Mouse (Mus musculus): ENCODE measurements at regions not wholly inside any gene's neighbourhood (a gene's known extent, or its start where the extent isn't known, plus 50 kb on each side); places are given as distances from the start of the nearest gene placed in this dataset.

DNA sequence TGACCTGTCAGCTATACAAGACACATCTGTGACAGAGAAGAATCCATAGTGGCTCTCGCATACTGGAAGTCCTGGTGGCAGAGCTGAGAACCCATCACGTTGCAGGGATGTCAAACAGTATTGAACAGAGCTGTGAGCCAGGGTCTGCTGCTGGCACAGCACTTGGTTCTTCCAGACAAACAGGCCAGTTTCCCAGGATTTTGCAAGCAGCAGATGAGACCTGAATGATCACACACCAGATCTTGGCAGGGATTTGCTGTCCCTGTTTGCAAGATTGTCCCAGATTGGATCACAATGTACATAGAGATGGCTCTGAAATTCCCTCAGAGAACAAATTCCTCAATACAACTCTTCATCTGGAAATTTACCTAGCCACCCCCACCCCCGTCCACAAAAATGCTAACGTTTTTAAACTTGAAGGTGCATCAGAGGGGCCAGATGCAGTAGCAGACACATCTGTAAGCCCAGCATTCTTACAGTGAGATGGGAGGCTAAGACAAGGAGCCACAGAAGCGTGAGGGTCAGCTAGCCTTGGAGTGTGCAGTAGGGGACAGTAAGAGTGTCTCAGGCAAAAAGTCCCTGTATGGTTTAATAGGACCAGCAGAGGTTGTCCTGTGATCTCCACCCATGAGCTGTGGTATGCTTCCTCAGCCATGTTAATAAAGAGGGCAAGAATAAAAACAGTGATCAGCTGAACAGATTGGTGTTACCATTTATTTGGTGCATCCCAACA lies 307.8 kb downstream of the Gadd45g start:
- 65% methylated on average over 5 of the region's 5 CpGs for WGBS
- H3K27me3 ChIP-seq (ENCODE audit: control insufficient read depth, insufficient read depth, low read length): no peaks in the 10 kb centered on the region
- peaks cover 12% of the 10 kb centered on the region for H3K4me1 ChIP-seq (ENCODE audit: control insufficient read depth, insufficient read depth, low read length)
- no peak overlapping the region for H3K4me2 ChIP-seq (replicated peaks; ENCODE audit: low read depth, low read length, severe bottlenecking)
- no peak overlapping the region for H3K4me3 ChIP-seq (replicated peaks; ENCODE audit: low read length)
- no peaks in the 10 kb centered on the region for H3K36me3 ChIP-seq (ENCODE audit: control insufficient read depth, insufficient read depth, low read length)
- H3K27ac ChIP-seq (replicated peaks; ENCODE audit: low read depth, low read length): no peak overlapping the region
- no peak overlapping the region for H3K9ac ChIP-seq (ENCODE audit: low read depth, low read length, severe bottlenecking)
- H3K9me3 ChIP-seq (ENCODE audit: control insufficient read depth, low read length): no peaks in the 10 kb centered on the region
- no peak for TF ChIP-seq POLR2A (IDR thresholded peaks at IDR 0.05; ENCODE audit: borderline replicate concordance, extremely low read depth, insufficient read depth, insufficient read length)
- DNase-seq (ENCODE audit: low spot score): no peak
- no peak for ATAC-seq (ENCODE audit: low FRiP score, low read depth)

DNA sequence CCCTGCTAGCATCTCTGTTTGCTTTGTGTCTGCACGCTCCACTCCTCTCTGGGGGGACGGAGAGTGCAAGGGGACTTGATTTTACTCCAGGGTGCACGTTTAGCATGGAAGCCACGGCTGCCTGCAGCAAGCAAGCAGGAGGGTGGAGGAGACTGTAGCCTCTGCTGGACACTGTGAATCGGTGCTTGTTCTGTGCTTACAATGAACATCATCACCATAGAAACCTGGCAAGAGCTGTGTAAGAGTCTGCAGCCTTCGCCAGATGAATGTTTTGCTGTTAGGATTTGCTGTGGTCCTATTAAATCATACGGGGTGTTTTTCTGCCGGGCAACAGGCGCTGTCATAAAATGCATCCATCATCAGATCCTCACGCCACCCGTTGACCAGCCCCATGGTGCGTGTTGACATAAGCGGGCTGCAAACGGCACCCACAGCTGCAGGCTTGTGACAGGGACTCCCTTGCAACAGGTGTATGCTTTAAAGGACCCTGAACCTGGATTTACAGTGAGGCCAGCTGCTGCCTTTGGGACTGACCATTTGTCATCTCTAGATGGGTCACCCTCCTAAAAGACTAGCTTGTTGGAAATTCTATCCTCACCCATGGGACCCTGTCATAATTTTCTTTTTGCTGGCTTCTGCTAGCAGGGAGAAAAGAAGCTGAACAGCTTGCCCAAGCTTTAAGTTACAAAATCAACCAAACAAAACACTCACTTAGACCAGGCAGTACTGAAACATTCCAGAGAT lies 308.5 kb downstream of the Gadd45g start:
- Histone ChIP-seq H3K4me3 (replicated peaks; ENCODE audit: low read length) (no peak overlapping the region), H3K9ac (ENCODE audit: low read depth, low read length, severe bottlenecking) (no peak overlapping the region), H3K27me3 (ENCODE audit: control insufficient read depth, insufficient read depth, low read length) (no peaks in the 10 kb centered on the region), H3K27ac (replicated peaks; ENCODE audit: low read depth, low read length) (no peak overlapping the region), H3K4me1 (ENCODE audit: control insufficient read depth, insufficient read depth, low read length) (peaks cover 12% of the 10 kb centered on the region), H3K9me3 (ENCODE audit: control insufficient read depth, low read length) (no peaks in the 10 kb centered on the region), H3K4me2 (replicated peaks; ENCODE audit: low read depth, low read length, severe bottlenecking) (no peak overlapping the region), H3K36me3 (ENCODE audit: control insufficient read depth, insufficient read depth, low read length) (no peaks in the 10 kb centered on the region)
- ATAC-seq (ENCODE audit: low FRiP score, low read depth): peak; percentile 82
- DNase-seq (ENCODE audit: low spot score): peak; percentile 69
- 55% methylated on average over 14 of the region's 14 CpGs for WGBS
- no peak for TF ChIP-seq POLR2A (IDR thresholded peaks at IDR 0.05; ENCODE audit: borderline replicate concordance, extremely low read depth, insufficient read depth, insufficient read length)

DNA sequence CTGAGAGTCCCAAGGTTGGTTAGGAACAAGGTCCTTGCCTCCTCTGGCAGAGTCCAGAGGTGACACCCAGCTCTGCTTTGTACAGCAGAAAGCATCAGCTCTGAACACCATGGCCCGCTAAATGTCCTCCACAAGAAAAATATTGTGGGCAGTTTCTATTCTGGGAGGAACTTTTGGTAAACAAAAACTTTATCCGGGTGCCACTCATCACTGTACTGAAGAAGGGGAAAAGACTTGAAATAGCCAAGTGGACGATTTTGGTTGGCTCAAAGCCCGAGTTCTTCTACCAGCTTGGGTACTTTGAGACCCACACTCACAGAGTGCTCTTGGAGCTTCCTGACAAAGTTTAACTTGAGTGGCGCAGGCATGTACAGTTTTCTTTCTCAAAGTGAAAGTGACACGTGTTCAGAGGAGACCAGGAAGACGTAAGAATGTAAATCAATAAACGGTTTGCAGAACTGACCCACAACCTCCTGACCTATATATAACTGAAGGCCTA lies 309.2 kb downstream of the Gadd45g start:
- no peaks in the 10 kb centered on the region for H3K9me3 ChIP-seq (ENCODE audit: control insufficient read depth, low read length)
- H3K4me1 ChIP-seq (ENCODE audit: control insufficient read depth, insufficient read depth, low read length): peaks cover 12% of the 10 kb centered on the region
- WGBS: 69% methylated on average over 8 of the region's 8 CpGs
- ATAC-seq (ENCODE audit: low FRiP score, low read depth): no peak
- H3K4me2 ChIP-seq (replicated peaks; ENCODE audit: low read depth, low read length, severe bottlenecking): no peak overlapping the region
- no peak overlapping the region for H3K9ac ChIP-seq (ENCODE audit: low read depth, low read length, severe bottlenecking)
- H3K27ac ChIP-seq (replicated peaks; ENCODE audit: low read depth, low read length): no peak overlapping the region
- H3K27me3 ChIP-seq (ENCODE audit: control insufficient read depth, insufficient read depth, low read length): no peaks in the 10 kb centered on the region
- no peak overlapping the region for H3K4me3 ChIP-seq (replicated peaks; ENCODE audit: low read length)
- TF ChIP-seq POLR2A (IDR thresholded peaks at IDR 0.05; ENCODE audit: borderline replicate concordance, extremely low read depth, insufficient read depth, insufficient read length): no peak
- DNase-seq (ENCODE audit: low spot score): no peak
- no peaks in the 10 kb centered on the region for H3K36me3 ChIP-seq (ENCODE audit: control insufficient read depth, insufficient read depth, low read length)

DNA sequence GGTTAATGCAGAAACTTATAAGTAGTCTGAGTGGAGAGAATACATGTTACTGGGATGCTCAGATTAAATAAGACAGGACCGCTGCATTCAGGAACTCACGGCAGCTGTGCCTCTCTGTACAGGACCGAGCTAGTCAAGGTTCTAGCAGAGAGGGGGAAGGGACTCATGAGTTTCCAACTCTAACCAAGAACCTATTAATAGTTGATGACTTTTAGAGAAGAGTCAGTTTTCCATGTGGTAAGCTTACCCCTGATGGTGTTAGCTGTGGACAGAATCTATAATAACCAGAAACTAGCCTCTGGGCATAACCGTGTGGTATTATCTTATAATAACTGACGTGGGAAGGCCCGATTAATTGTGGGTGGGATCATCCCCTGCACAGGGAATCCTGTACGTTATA lies 316.2 kb downstream of the Gadd45g start:
- H3K4me3 ChIP-seq (replicated peaks; ENCODE audit: low read length): no peak overlapping the region
- no peak for DNase-seq (ENCODE audit: low spot score)
- H3K36me3 ChIP-seq (ENCODE audit: control insufficient read depth, insufficient read depth, low read length): no peaks in the 10 kb centered on the region
- TF ChIP-seq POLR2A (IDR thresholded peaks at IDR 0.05; ENCODE audit: borderline replicate concordance, extremely low read depth, insufficient read depth, insufficient read length): no peak
- no peak for ATAC-seq (ENCODE audit: low FRiP score, low read depth)
- H3K27ac ChIP-seq (replicated peaks; ENCODE audit: low read depth, low read length): no peak overlapping the region
- H3K9me3 ChIP-seq (ENCODE audit: control insufficient read depth, low read length): no peaks in the 10 kb centered on the region
- no peak overlapping the region for H3K9ac ChIP-seq (ENCODE audit: low read depth, low read length, severe bottlenecking)
- no peaks in the 10 kb centered on the region for H3K27me3 ChIP-seq (ENCODE audit: control insufficient read depth, insufficient read depth, low read length)
- 84% methylated on average over 7 of the region's 7 CpGs for WGBS
- no peaks in the 10 kb centered on the region for H3K4me1 ChIP-seq (ENCODE audit: control insufficient read depth, insufficient read depth, low read length)
- no peak overlapping the region for H3K4me2 ChIP-seq (replicated peaks; ENCODE audit: low read depth, low read length, severe bottlenecking)

DNA sequence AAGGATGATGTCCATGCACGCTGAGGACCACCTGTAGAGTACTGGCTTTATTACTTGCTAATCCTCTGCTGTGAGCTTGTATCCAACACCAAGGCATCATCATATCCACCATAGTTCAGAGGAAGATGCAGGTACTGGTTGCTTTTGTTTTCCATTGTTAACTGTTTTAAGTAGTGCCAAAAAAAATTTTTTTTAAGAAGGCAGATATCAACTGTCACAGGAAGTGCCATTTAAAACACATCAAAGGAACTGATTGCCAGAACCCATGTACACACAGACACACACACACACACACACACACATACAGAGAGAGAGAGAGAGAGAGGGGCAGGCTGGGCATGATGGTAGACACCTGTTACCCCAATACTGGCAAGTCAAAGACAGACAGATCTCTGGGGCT lies 319.1 kb downstream of the Gadd45g start:
- H3K4me2 ChIP-seq (replicated peaks; ENCODE audit: low read depth, low read length, severe bottlenecking): no peak overlapping the region
- no peak for ATAC-seq (ENCODE audit: low FRiP score, low read depth)

More for the DNA sequence above, 319.1 kb downstream of the Gadd45g start:
- no peaks in the 10 kb centered on the region for H3K27me3 ChIP-seq (ENCODE audit: control insufficient read depth, insufficient read depth, low read length)
- no peaks in the 10 kb centered on the region for H3K4me1 ChIP-seq (ENCODE audit: control insufficient read depth, insufficient read depth, low read length)
- H3K36me3 ChIP-seq (ENCODE audit: control insufficient read depth, insufficient read depth, low read length): no peaks in the 10 kb centered on the region
- DNase-seq (ENCODE audit: low spot score): no peak
- no peak overlapping the region for H3K4me3 ChIP-seq (replicated peaks; ENCODE audit: low read length)
- H3K27ac ChIP-seq (replicated peaks; ENCODE audit: low read depth, low read length): no peak overlapping the region
- no peak overlapping the region for H3K9ac ChIP-seq (ENCODE audit: low read depth, low read length, severe bottlenecking)
- H3K9me3 ChIP-seq (ENCODE audit: control insufficient read depth, low read length): no peaks in the 10 kb centered on the region
- 81% methylated on average over 1 of the region's 1 CpGs for WGBS
- no peak for TF ChIP-seq POLR2A (IDR thresholded peaks at IDR 0.05; ENCODE audit: borderline replicate concordance, extremely low read depth, insufficient read depth, insufficient read length)

Measured in limb, embryonic 14.5 days (tissue).